Mouse (Mus musculus) embryo, embryonic 10 days (tissue): ENCODE data around the gene Ostc.

Experiments
- DNase-seq: peaks from one replicate; pipeline ENCODE4 v3.0.0-alpha.2; 2015; ENCODE audit warnings: low spot score

Gene Ostc

DNA sequence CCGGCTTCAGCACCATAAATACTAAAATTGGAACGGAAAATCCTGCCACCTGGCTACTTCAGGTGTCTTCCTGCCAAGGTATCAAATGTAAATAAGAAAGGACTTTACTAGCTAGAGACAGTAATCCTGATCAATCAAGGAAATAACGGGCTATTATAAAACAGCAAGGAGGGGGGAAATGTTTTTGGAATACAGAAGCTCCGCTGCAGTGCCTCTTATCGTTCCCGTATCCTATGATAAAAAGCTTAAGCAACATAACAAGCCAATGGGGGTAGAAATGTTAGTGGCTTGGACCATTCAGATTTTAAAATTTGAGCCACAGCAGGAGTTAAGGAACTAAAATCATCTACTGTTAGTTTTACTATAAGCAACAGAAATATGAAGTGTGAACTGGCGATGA is 859 bp upstream of the Ostc start:
- no peak for DNase-seq

DNA sequence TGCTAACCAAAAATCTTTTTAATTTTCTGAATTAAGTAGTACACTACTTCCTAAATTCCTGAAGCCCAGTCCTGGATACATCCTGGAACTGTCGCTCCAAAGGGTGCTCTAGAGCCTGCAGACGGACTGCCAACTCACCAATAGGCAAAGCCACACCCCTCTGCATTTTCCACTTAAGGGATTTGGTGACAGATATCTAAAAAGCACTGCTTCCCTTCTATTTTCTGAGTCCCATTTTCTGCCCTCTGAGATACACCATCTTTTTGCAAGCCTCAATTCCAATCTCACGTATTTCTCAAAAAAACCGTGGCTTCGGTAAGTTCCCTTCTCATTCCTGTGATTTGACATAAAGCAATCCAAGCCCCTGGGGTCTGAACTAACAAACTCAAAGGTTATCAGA is 715 bp downstream of the Ostc start:
- DNase-seq, result no peak

DNA sequence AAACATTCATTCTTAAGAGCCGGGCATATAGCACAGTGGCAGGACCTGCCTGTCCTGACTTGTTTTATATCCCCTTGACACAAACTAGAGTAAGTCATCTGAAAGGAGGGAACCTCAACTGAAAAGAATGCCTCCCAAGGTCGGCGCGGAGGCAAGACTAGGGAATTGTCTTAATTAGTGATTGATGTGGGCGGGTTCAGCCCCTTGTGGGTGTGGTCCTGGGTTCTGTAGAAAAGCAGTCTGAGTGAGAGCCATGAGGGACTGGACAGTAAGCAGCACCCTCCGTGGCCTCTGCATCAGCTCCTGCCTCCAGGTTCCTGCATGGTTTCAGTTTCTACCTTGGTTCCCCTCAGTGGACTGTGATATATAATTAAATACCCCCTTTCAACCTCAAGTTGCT is 7.0 kb downstream of the Ostc start:
- no peak for DNase-seq

GRCm38 (mm10) chr3:130697622-130698021 is 11.6 kb downstream of the Ostc start:
- no peak for DNase-seq

DNA sequence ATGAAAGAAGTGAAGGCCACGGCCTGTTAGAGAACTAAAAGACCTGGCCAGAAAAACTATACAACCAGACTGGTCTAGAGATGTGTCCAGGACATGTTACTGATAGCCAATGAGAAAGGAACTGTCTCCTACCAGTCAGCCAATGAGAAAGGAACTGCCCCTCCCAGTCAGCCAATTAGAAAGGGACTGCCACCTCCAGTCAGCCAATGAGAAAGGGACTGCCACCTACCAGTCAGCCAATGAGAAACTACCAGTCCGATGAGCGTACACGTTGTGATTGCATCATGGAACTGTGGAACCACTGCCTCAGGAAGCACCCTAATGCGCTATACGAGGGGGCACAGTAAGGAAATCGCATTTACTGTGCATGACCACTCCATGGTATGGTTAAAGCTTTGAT is 14.5 kb downstream of the Ostc start:
- no peak for DNase-seq

GRCm38 (mm10) chr3:130694041-130694593 is 15.1 kb downstream of the Ostc start:
- peak; percentile 50 for DNase-seq

- DNase-seq, result no peak
Measured at GRCm38 (mm10) chr3:130691596-130692170, 17.6 kb downstream of the Ostc start.

- DNase-seq, result peak; percentile 70
Measured at GRCm38 (mm10) chr3:130690834-130691595, 18.2 kb downstream of the Ostc start.

DNA sequence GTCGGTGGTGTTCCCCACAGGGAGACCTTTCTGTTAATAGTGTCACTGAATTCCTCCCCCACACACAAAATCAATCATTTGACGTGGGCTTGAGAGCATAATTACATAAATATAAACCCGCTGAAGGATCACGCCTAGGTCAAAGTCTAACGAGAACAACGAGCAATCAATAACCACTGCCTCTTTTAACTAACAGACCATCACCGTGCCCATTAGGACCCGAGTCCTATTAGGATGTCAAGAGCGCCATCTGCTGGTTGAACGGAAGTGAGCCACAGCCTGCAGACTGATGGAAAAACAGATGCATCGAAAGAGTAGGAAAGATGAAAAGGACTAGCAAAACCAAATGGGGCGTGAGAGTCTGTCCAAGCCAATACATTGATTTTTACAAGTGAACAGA is 19.6 kb downstream of the Ostc start:
- peak; percentile 94 for DNase-seq

DNA sequence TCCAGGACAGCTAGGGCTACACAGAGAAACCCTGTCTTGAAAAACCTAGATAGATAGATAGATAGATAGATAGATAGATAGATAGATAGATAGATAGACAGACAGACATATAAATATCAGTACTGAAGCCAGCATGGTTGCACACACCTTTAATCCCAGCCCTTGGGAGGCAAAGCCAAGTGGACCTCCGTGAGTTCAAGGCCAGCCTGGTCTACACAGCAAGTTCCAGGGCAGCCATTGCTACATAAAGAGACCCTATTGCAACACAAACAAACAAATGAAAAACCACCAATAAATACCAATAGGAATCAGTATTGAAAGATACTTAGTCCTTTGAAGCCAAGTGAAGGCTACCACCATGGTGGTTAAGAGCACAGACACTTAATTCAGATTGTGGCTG is 22.2 kb downstream of the Ostc start:
- DNase-seq, result no peak

GRCm38 (mm10) chr3:130685014-130685366 is 24.3 kb downstream of the Ostc start:
- no peak for DNase-seq

DNA sequence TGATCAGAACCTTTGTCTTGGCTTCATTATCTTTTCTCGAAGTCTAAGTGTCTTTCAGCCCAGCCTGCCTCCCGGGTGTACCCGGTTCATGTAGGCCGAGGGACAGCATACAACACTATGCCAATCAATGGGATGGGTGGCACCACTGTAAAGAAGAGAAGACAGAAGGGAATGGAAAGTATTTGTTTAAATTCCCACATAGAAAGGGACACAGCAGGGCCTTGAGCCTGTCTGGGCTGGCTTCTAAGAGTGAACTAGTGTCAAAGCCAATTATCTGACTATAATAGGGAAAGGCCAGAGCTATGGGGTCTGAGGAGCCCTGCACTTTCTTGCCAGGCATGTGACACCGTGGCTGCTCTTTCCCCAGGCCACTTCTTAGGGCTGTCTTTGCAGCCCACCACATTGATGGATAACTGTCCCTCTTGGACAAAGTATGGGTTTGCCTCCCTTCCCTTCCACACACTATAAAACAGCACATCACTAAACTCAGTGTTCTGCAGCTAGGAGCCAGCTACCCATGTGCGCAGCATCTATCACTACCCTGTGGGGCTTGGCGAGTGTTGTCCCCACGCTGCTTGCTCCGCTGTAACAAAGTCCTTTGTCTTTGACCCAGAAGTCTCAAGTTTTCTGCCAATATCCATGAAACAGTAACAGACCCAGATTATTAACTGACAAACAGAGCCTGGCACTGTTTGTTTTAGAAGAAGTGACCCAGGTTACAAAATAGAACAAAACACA is 24.8 kb downstream of the Ostc start:
- DNase-seq, result no peak

- no peak for DNase-seq
Measured at GRCm38 (mm10) chr3:130683836-130684235, 25.4 kb downstream of the Ostc start.

- DNase-seq, result no peak
Measured at GRCm38 (mm10) chr3:130682183-130682582, 27.1 kb downstream of the Ostc start.

DNA sequence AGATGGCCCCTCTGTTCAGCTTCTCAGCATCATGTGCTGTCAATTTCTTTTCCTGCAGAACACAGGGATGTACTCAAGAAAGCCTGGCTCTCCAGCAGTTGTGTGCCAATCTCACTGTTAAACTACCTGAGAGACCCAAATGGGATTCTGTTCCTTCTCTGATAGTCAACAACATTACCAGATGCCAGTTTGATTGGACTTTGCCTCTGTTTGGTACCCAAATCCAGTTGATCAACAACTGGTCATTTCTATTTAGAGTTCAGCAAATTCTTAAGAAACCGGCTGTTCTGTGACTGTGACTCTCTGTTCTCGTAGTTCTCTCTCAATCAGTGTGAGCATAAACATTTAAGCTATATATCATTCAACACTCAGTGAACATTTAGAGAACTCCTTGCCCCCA is 28.0 kb downstream of the Ostc start:
- no peak for DNase-seq

DNA sequence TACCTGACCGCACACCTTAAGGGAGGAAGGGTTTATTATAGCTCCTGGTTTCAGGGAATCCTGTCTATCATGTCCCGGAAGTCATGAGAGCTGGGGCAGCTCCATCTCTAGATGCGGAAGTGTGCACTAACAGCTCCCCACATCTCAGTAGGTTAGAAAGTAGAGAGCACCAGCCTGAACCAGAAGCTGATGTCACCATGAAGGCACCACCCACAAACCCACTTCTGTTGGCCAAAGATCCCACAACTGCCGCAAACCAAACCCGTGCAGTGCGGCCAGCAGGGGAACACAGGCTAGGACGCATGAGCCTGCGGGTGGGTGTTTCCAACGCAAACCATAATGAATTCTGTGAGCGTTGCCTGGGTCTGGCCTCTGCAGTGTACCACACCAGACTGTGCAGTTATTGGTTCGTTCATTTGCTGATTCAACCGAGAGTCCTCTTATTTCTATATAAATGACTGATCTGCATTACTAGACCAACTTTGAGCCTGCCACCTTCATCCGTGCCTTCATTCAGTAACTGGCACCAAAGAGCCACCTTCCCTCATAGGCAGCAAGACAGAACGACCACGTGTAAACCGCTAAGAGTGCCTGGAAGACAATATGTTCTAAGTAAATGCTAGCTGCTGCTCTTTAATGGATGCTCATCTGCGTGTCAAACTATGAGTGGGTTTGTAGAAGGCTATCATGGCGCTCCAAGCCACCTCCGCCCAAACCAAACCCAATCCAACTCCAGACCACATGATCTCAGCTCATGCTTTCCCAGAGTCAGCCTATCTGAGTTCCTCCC is 31.4 kb downstream of the Ostc start:
- DNase-seq, result no peak

- DNase-seq, result no peak
Measured at GRCm38 (mm10) chr3:130671291-130671690, 38.0 kb downstream of the Ostc start.

GRCm38 (mm10) chr3:130662496-130662895 is 46.7 kb downstream of the Ostc start:
- DNase-seq, result no peak

DNA sequence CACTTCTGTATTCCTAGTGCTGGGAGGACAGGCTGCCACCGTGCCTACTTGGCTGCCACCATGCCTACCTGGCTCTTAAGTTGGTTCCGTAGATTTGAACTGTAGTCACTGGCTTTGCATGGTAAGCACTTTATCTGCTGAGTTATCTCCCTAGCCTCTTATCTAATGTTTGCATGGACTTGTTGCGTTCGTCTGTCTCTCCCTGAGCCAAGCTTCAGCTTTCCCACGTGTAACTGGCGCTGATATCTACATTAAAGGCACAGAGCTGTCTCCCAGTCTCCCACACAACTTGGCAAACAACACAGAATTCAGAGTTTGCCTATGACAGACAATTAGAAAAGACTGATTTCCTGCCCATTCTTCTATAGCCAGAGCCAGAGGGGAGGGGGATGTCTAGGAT is 48.6 kb downstream of the Ostc start:
- no peak for DNase-seq

GRCm38 (mm10) chr3:130649569-130649968 is 59.7 kb downstream of the Ostc start:
- DNase-seq, result no peak

DNA sequence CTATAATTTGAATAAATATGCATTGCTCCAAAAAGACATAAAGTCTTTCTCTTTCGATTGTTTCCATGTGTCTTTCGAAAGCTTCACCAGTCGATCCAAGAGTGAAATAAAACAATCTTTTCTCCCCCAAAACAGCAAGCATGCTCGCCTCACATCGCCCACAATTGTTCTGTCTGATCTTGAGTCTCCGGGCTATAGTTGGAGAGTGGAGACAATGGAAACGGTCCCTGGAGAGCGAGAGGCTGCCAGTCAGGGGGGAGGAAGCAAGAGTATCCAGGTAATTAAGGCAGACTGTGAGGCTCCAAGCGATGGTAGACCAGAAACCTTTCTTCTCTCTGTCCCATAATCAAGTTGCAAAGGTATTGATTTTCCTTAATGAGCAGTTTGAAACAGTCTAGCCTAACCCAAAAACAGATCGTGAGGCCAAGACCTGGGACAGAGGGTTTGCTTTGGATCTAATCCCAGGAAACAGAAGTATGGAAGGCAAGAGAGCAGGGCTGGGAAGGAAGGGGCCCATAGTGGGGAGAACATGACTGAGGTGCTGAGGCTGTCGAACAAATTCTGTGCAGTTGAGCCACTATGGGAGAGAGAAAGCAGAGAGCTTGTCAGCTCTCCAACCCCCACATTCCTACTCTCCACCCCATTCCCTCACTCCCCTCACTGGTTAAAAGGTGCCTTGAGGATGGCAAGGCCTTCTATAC is 63.0 kb downstream of the Ostc start:
- no peak for DNase-seq
